In genomic region chr12:52587473-52588010, GRCm38 (mm10) we compare ENCODE assay signal across 14 mouse cellular contexts.
A peak's percentile ranks its signal among the peaks of the same experiment; 100 is the strongest.
DNase-seq lines count a peak whose midpoint lies in the region; ATAC-seq and TF ChIP-seq lines count a peak whose summit lies in the region.
"Had no signal": no experiment of that assay in that cellular context is flagged by ENCODE, and none has a peak within 500 bp of the region (broad histone marks: within the 10 kb centered on the region; RNA-seq: fewer than 3 reads in every experiment).

No protein-coding gene starts in this region.

- H3K27ac ChIP-seq in hindbrain, postnatal 0 days: no peak overlapping the region
- H3K27ac ChIP-seq in hindbrain, embryonic 16.5 days (ENCODE audit: low read depth, low read length): no peak overlapping the region
- H3K27ac ChIP-seq in midbrain, embryonic 14.5 days (replicated peaks; ENCODE audit: low read depth, low read length): no peak overlapping the region
- no peak overlapping the region for H3K27ac ChIP-seq in midbrain, embryonic 10.5 days (replicated peaks)
- H3K27ac ChIP-seq in limb, embryonic 14.5 days (replicated peaks; ENCODE audit: low read depth, low read length): no peak overlapping the region
- H3K27ac ChIP-seq: hindbrain, embryonic 15.5 days; liver, embryonic 13.5 days; macrophage; neural tube, embryonic 15.5 days had no signal

- H3K27me3 ChIP-seq in hindbrain, postnatal 0 days (ENCODE audit: insufficient read depth, low read length): no peaks in the 10 kb centered on the region
- no peaks in the 10 kb centered on the region for H3K27me3 ChIP-seq in hindbrain, embryonic 16.5 days (replicated peaks; ENCODE audit: control insufficient read depth, insufficient read depth, low read length)
- no peaks in the 10 kb centered on the region for H3K27me3 ChIP-seq in midbrain, embryonic 14.5 days (ENCODE audit: control insufficient read depth, insufficient read depth, low read length)
- no peaks in the 10 kb centered on the region for H3K27me3 ChIP-seq in midbrain, embryonic 10.5 days (ENCODE audit: low read depth, poor library complexity, severe bottlenecking)
- no peaks in the 10 kb centered on the region for H3K27me3 ChIP-seq in limb, embryonic 14.5 days (ENCODE audit: control insufficient read depth, insufficient read depth, low read length)
- H3K27me3 ChIP-seq: hindbrain, embryonic 15.5 days; liver, embryonic 13.5 days; neural tube, embryonic 15.5 days had no signal

- no peak for ATAC-seq in hindbrain, postnatal 0 days
- no peak for ATAC-seq in hindbrain, embryonic 16.5 days
- no peak for ATAC-seq in midbrain, embryonic 14.5 days (ENCODE audit: low FRiP score, low TSS enrichment)
- ATAC-seq in limb, embryonic 14.5 days (ENCODE audit: low FRiP score, low read depth): peak; percentile 85
- no peak for ATAC-seq in erythroblast, adult 5-6 weeks (replicated peaks; ENCODE audit: low FRiP score, poor library complexity, severe bottlenecking)

- no peak overlapping the region for H3K4me3 ChIP-seq in hindbrain, postnatal 0 days (ENCODE audit: low read length)
- no peak overlapping the region for H3K4me3 ChIP-seq in hindbrain, embryonic 16.5 days (ENCODE audit: low read length)
- H3K4me3 ChIP-seq in midbrain, embryonic 14.5 days (replicated peaks; ENCODE audit: low read depth, low read length): no peak overlapping the region
- no peak overlapping the region for H3K4me3 ChIP-seq in midbrain, embryonic 10.5 days
- no peak overlapping the region for H3K4me3 ChIP-seq in limb, embryonic 14.5 days (replicated peaks; ENCODE audit: low read length)
- H3K4me3 ChIP-seq: hindbrain, embryonic 15.5 days; liver, embryonic 13.5 days; neural tube, embryonic 15.5 days had no signal

- no peak overlapping the region for H3K9ac ChIP-seq in hindbrain, postnatal 0 days (replicated peaks; ENCODE audit: low read length)
- no peak overlapping the region for H3K9ac ChIP-seq in hindbrain, embryonic 16.5 days (ENCODE audit: low read depth, low read length)
- no peak overlapping the region for H3K9ac ChIP-seq in midbrain, embryonic 14.5 days (replicated peaks; ENCODE audit: low read length)
- no peak overlapping the region for H3K9ac ChIP-seq in limb, embryonic 14.5 days (ENCODE audit: low read depth, low read length, severe bottlenecking)
- H3K9ac ChIP-seq: hindbrain, embryonic 15.5 days; liver, embryonic 13.5 days; neural tube, embryonic 15.5 days had no signal

- TF ChIP-seq CTCF in hindbrain, postnatal 0 days (IDR thresholded peaks at IDR 0.05; ENCODE audit: low read depth): no peak

- H3K4me2 ChIP-seq in hindbrain, postnatal 0 days (ENCODE audit: low read depth, low read length): no peak overlapping the region
- no peak overlapping the region for H3K4me2 ChIP-seq in hindbrain, embryonic 16.5 days (ENCODE audit: low read length)
- H3K4me2 ChIP-seq in midbrain, embryonic 14.5 days (ENCODE audit: low read length): no peak overlapping the region
- H3K4me2 ChIP-seq in limb, embryonic 14.5 days (replicated peaks; ENCODE audit: low read depth, low read length, severe bottlenecking): no peak overlapping the region
- H3K4me2 ChIP-seq: hindbrain, embryonic 15.5 days; liver, embryonic 13.5 days; neural tube, embryonic 15.5 days had no signal

- 66% methylated on average over 2 of the region's 2 CpGs for WGBS in hindbrain, postnatal 0 days
- WGBS in hindbrain, embryonic 16.5 days: 69% methylated on average over 2 of the region's 2 CpGs
- WGBS in midbrain, embryonic 14.5 days: 80% methylated on average over 2 of the region's 2 CpGs
- WGBS in midbrain, embryonic 10.5 days: 81% methylated on average over 2 of the region's 2 CpGs
- WGBS in limb, embryonic 14.5 days: 12% methylated on average over 2 of the region's 2 CpGs

- no peaks in the 10 kb centered on the region for H3K36me3 ChIP-seq in hindbrain, postnatal 0 days (ENCODE audit: insufficient read depth, low read length)
- no peaks in the 10 kb centered on the region for H3K36me3 ChIP-seq in hindbrain, embryonic 16.5 days (ENCODE audit: control insufficient read depth, insufficient read depth, low read length)
- H3K36me3 ChIP-seq in midbrain, embryonic 14.5 days (ENCODE audit: control insufficient read depth, insufficient read depth, low read length): no peaks in the 10 kb centered on the region
- no peaks in the 10 kb centered on the region for H3K36me3 ChIP-seq in midbrain, embryonic 10.5 days
- H3K36me3 ChIP-seq in limb, embryonic 14.5 days (ENCODE audit: control insufficient read depth, insufficient read depth, low read length): no peaks in the 10 kb centered on the region
- H3K36me3 ChIP-seq: hindbrain, embryonic 15.5 days; liver, embryonic 13.5 days; neural tube, embryonic 15.5 days had no signal

- H3K4me1 ChIP-seq in hindbrain, postnatal 0 days (ENCODE audit: insufficient read depth, low read length): no peaks in the 10 kb centered on the region
- H3K4me1 ChIP-seq in hindbrain, embryonic 16.5 days (ENCODE audit: control insufficient read depth, insufficient read depth, low read depth, low read length): no peaks in the 10 kb centered on the region
- no peaks in the 10 kb centered on the region for H3K4me1 ChIP-seq in midbrain, embryonic 14.5 days (ENCODE audit: control insufficient read depth, insufficient read depth, low read length)
- no peaks in the 10 kb centered on the region for H3K4me1 ChIP-seq in midbrain, embryonic 10.5 days
- H3K4me1 ChIP-seq in limb, embryonic 14.5 days (ENCODE audit: control insufficient read depth, insufficient read depth, low read length): 0 out of 2 replicates have a peak, but pooled peaks cover 5% of the 10 kb centered on the region
- H3K4me1 ChIP-seq: hindbrain, embryonic 15.5 days; liver, embryonic 13.5 days; neural tube, embryonic 15.5 days had no signal

- no peaks in the 10 kb centered on the region for H3K9me3 ChIP-seq in hindbrain, postnatal 0 days (ENCODE audit: low read length)
- H3K9me3 ChIP-seq in hindbrain, embryonic 16.5 days (ENCODE audit: control insufficient read depth, low read length): no peaks in the 10 kb centered on the region
- H3K9me3 ChIP-seq in midbrain, embryonic 14.5 days (ENCODE audit: control insufficient read depth, low read length): no peaks in the 10 kb centered on the region
- no peaks in the 10 kb centered on the region for H3K9me3 ChIP-seq in midbrain, embryonic 10.5 days (replicated peaks)
- H3K9me3 ChIP-seq in limb, embryonic 14.5 days (ENCODE audit: control insufficient read depth, low read length): no peaks in the 10 kb centered on the region
- H3K9me3 ChIP-seq: hindbrain, embryonic 15.5 days; liver, embryonic 13.5 days; neural tube, embryonic 15.5 days had no signal

- peak; percentile 14 for DNase-seq in hindbrain, postnatal 0 days (ENCODE audit: low spot score)
- peak; percentile 19 for DNase-seq in midbrain, embryonic 14.5 days
- DNase-seq in midbrain, embryonic 10.5 days (ENCODE audit: low spot score): no peak
- peak; percentile 71 for DNase-seq in brain, adult 2 months (ENCODE audit: low read depth, low spot score)
- DNase-seq in limb, embryonic 14.5 days (ENCODE audit: low spot score): peak; percentile 72
- DNase-seq in cerebellum, postnatal 36 days: no peak
- DNase-seq: cerebellum, postnatal 25 days; kidney, postnatal 36 days; liver, embryonic 13.5 days had no signal

- TF ChIP-seq POLR2A in limb, embryonic 14.5 days (IDR thresholded peaks at IDR 0.05; ENCODE audit: borderline replicate concordance, extremely low read depth, insufficient read depth, insufficient read length): no peak

Comparison
In these comparisons a context has a peak if more than half of its experiments do, and no peak if none do; other contexts are left out.
1. DNase-seq: peak in hindbrain, postnatal 0 days (single experiment), midbrain, embryonic 14.5 days (single experiment), brain, adult 2 months (single experiment) and limb, embryonic 14.5 days (single experiment); none in midbrain, embryonic 10.5 days (single experiment) and cerebellum, postnatal 36 days (0 of 2).